Mouse (Mus musculus): ENCODE measurements around the gene Gm3002. TPM values are rescaled to one million over a fixed set of nuclear protein-coding genes. Genes with fewer than 3 reads are reported as not detected.

Gene Gm3002
- total RNA-seq (2023): not detected in 4 replicates

GRCm38 (mm10) chr14:3809774-3810173 lies at the start of gene Gm3002:
Gm3002 (plus strand) TSS chr14:3810074.

GRCm38 (mm10) chr14:3845945-3846344 lies 36.1 kb downstream of the Gm3002 start, which contains the start of gene Gm3033:
Gm3033 (plus strand) TSS chr14:3846245.

GRCm38 (mm10) chr14:3883872-3884271 lies 74.0 kb downstream of the Gm3002 start, which contains the start of gene Gm2916:
Gm2916 (plus strand) TSS chr14:3884172.

GRCm38 (mm10) chr14:3931456-3931855 lies 121.6 kb downstream of the Gm3002 start, which contains the start of gene Gm3029:
Gm3029 (plus strand) TSS chr14:3931756.

GRCm38 (mm10) chr14:3963247-3963646 lies 153.4 kb downstream of the Gm3002 start, which contains the start of gene Gm3095:
Gm3095 (plus strand) TSS chr14:3963547.

GRCm38 (mm10) chr14:3998094-3998493 lies 188.2 kb downstream of the Gm3002 start, which contains the start of gene Gm3099:
Gm3099 (plus strand) TSS chr14:3998394.

Other genes starting within 250 kb of the Gm3002 start
- not detected in 4 replicates for gene Gm3012, start 175.6 kb upstream of the Gm3002 start, total RNA-seq (2023)
- not detected in 4 replicates for gene Gm3020, start 158.0 kb upstream of the Gm3002 start, total RNA-seq (2023)
- not detected in 4 replicates for gene Gm3043, start 121.3 kb upstream of the Gm3002 start, total RNA-seq (2023)
- not detected in 4 replicates for gene Gm3033, start 36.2 kb downstream of the Gm3002 start, total RNA-seq (2023)
- gene Gm2916, start 74.1 kb downstream of the Gm3002 start, total RNA-seq (2023): not detected in 4 replicates
- not detected in 4 replicates for gene Gm3029, start 121.7 kb downstream of the Gm3002 start, total RNA-seq (2023)
- gene Gm3095, start 153.5 kb downstream of the Gm3002 start, total RNA-seq (2023): not detected in 4 replicates
- not detected in 4 replicates for gene Gm3099, start 188.3 kb downstream of the Gm3002 start, total RNA-seq (2023)
- gene Gm5796, start 213.9 kb downstream of the Gm3002 start, total RNA-seq (2023): 0.33 TPM in 1 of 4 replicates, not detected in the others